Mouse (Mus musculus) brain, embryonic 18.5 days (tissue): ENCODE data around the gene Ap3m1.

Experiments used
- DNase-seq: peaks from one replicate; pipeline ENCODE4 v3.0.0-alpha.2; 2012; ENCODE audit warnings: low read depth, low spot score

The Ap3m1 gene

GRCm38 (mm10) chr14:21013800-21014334 lies 38.4 kb downstream of the Ap3m1 start:
- DNase-seq, result no peak

DNA sequence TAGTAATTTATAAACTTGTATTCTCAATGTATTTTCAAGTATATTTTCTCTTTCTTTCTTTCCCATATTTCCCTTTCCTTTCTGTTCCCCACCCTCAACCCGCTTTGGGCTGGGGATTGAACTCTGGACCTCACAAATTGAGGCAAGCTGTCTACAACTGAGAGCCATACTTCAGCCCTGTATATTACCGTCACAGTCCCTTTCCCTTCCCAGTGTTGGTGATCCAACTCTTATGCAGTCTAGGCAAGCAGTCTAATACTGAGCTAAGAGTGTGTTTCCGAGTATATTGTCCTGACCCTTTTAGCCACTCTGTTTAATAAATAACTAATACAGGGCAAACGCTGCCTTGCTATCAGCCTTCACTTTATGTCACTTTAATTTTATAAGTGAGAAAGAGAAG lies 52.7 kb downstream of the Ap3m1 start:
- no peak for DNase-seq

GRCm38 (mm10) chr14:20997548-20997947 lies 54.8 kb downstream of the Ap3m1 start:
- DNase-seq, result no peak

DNA sequence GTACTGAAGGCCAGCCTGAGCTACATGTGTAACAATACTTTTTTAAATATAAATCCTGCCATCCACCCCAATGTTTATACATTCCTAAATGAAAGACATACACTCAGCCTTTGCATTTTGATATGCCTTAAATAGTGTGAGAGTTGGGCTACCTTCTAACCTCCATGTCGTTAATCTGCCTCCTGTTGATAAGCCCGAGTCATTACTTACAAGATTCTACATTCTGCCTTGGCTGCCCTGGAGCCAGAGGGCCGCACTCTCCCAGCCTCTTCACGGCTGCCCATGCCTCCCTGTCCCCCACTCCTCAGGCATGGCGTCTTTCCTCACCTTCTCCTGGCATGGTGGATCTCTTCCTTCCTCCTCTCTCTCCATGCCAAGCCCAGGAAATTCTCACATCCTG lies 55.9 kb downstream of the Ap3m1 start:
- DNase-seq, result no peak

DNA sequence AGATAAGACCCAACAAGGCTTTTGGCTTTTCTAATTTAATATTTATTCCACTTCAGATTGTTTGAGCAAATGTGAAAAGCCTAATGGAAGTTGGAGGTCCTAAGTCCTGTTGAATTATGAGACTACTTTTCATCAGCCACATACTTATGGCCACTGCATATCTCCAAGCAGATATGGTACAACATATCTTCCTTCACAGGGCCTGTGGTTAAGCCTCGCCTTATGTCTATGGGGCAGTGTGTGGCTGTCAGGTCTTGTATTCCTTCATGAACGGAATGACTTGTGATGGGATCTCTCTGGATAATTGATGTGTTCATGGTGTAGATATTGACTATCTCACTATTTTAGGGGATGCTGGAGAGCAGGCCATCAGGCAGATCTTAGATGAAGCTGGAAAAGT lies 56.8 kb downstream of the Ap3m1 start:
- no peak for DNase-seq

DNA sequence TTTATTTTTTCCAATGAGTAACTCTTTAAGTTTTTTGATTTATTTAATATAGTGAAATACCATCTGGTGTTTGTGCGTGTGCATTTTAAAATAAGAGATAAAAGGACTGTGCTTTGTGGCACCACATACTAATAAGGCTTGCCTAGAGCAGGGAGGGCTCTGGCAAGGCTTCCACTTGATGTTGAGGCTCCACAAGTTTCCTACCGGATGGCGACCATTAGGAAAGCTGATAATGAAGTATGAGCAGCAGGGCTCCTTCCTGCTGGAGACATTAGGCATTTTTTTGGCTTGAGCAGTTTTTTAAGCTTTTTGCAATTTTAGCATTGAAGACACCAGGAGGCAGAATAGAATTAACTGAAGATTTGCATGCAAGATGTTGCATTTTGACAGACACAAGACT lies 57.8 kb downstream of the Ap3m1 start:
- no peak for DNase-seq

DNA sequence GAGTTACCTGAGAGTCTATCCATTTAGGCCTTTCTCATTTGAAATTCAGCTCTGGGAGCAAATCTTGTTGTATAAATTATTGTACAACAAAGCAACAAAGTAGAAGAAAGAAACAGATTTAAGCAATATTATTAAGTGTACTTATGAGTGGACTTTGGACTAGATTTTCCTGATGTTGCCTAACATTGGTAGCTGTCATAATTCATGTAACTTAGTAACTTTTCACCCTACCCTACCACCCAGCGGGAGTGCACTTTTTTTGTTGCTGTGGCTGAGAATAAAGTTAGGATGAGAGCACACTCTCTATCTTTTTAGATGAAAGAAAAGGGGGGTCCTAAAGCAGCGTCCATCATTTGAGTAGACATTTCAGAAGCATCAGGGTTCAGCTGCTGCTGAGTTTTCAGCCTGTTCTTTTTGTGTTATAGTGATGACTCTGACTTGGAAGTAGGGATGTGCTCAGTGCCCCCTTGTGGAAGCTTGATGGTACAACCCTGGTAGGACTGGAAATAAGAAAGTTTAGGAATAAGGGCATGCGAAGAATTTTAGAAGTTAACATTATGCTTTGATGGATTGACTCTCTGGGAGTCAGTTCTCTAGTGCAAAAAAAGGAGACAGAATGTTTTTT lies 59.1 kb downstream of the Ap3m1 start:
- DNase-seq, result no peak

DNA sequence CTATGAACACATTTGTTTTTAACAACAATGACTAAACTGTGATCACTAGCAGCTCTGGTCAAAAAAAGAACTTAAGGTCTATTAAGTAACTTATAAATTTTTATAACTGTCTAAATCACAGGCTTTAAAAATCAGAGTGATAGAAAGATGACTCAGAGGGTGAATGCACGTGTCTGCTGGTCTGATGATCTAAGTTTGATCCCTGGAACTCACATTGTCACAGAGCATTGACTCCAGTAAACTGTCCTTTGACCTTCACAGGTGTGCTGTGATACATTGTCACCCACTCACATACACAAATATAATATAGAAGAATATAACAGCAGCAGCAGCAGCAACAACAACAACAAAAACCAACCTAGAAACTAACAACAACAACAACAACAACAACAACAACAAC lies 60.8 kb downstream of the Ap3m1 start:
- DNase-seq, result no peak

GRCm38 (mm10) chr14:20985482-20985881 lies 66.8 kb downstream of the Ap3m1 start:
- DNase-seq, result no peak

DNA sequence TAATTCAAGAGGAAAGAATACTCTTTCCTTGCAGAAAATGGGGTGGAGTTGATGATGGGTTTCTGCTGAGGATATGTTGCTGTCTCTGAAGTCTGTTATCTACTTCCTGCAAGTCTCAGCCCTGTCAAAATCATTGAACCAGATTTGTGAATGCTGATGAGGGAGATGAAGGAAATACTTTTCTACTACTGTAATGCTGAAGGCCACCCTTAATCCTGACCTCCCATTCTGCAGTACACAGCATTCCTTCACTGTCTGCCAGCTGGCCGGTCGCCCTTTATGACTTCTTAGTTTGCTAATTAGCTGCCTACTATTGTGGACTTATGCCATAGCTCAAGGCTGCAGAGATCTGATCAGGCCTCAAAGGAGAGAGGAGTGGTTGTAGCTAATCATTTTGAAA lies 68.5 kb downstream of the Ap3m1 start:
- no peak for DNase-seq
